Mouse (Mus musculus) embryonic fibroblast, embryonic 13.5 days (primary cell): ENCODE data around the gene Gm20683. TPM values are rescaled to one million over a fixed set of nuclear protein-coding genes. Genes with fewer than 3 reads are reported as not detected.

Source experiments
- H3K27ac ChIP-seq: 2 replicates; pipeline ENCODE4 v1.5.1; 2012; ENCODE audit warnings: low read length, control low read depth, inconsistent platforms; ENCODE audit not compliant: insufficient read depth
- H3K4me1 ChIP-seq: 2 replicates; pipeline ENCODE4 v1.6.1; 2011; ENCODE audit warnings: low read length; ENCODE audit not compliant: control insufficient read depth, insufficient read depth
- H3K4me3 ChIP-seq: 2 replicates; pipeline ENCODE4 v1.5.1; 2011; ENCODE audit warnings: mild to moderate bottlenecking, control low read depth, low read length; ENCODE audit not compliant: insufficient read depth
- CTCF ChIP-seq: IDR thresholded peaks from 2 replicates; pipeline ENCODE4 v1.5.1; 2011; ENCODE audit warnings: mild to moderate bottlenecking, control low read depth, low read length, moderate library complexity, borderline replicate concordance; ENCODE audit not compliant: insufficient read depth
- POLR2A ChIP-seq: IDR thresholded peaks from 2 replicates; pipeline ENCODE4 v1.6.1; 2011; ENCODE audit warnings: low read depth, mild to moderate bottlenecking, control low read depth, low read length, moderate library complexity
- polyA plus RNA-seq: library from polyadenylated mRNA; stranded (reverse); fragments of >200 nt; gene quantifications from 2 replicates; pipeline ENCODE4 v1.2.4, GENCODE M21; 2011; ENCODE audit warnings: low read depth; ENCODE audit not compliant: missing spikeins, insufficient read length

Gene Gm20683
- polyA plus RNA-seq, 1 experiment = not detected

GRCm38 (mm10) chr17:25835301-25835700, 6.3 kb downstream of the Gm20683 start:
- no peak overlapping the region for H3K4me3 ChIP-seq
- no peak overlapping the region for H3K27ac ChIP-seq
- peak; percentile 8 for TF ChIP-seq POLR2A
- TF ChIP-seq CTCF = no peak
- H3K4me1 ChIP-seq = peaks cover 14% of the 10 kb centered on the region

DNA sequence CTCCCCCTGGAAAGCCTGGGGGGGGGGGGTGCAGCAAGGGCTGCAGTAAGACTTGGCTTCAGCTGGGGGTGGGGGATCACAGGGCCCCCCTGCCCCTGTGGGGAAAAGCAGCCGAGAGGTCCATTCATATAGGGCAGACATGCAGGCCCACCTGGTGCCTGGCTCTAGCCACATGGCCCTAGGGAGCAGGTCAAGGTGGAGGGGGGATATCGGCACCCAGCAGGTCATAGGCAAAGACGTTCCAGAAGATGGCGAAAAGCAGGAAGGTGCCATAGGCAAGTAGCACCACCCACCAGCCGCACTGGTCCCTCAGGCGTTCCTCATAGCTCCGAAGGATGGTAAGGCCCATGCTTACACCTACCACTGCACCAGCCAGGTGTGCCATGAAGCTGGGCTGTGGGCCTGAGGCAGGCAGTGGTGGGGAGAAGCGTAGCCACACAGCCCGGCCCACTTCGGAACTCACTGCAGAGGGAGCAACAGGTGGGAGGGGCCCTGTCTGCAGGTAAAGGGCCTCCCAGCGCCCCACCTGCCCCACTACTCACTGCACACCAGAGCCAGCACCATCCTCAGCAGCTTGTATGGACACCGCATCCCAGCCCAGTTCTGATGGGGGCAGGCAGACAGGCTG, 6.9 kb downstream of the Gm20683 start:
- no peak for TF ChIP-seq CTCF
- TF ChIP-seq POLR2A = 0 out of 2 replicates have a peak, but pooled peaks have one; percentile 8
- Histone ChIP-seq H3K4me1 (peaks cover 14% of the 10 kb centered on the region), H3K4me3 (peak overlapping the region; percentile 69; the same call in 1 of the 2 replicates), H3K27ac (no peak overlapping the region)

- peaks cover 14% of the 10 kb centered on the region for H3K4me1 ChIP-seq
- no peak for TF ChIP-seq CTCF
- TF ChIP-seq POLR2A = no peak
- peak overlapping the region; percentile 69 for H3K4me3 ChIP-seq
- H3K27ac ChIP-seq = peak overlapping the region; percentile 94; the same call in 1 of the 2 replicates
These were observed 7.5 kb downstream of the Gm20683 start for GRCm38 (mm10) chr17:25833961-25834594.

DNA sequence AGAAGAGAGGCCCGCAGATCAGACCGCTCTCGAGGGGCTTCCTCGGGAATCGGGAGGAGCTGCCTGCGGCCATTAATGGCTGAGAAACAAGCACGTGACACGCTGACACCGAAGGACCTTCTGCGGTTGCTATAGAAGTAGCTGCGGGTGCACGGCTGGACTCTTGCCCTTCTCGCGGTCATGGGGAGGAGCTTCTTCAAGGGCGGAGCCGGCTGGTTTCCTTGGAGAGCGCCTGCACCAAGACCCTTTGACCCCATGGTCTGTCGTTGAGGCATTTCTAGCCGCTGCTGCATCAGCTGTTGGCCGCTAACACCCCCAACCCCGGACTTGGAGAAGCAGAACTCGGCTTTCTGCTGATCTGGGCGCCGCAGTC, 8.3 kb downstream of the Gm20683 start, which contains the start of gene Stub1:
Gene Stub1 (minus strand): TSS at position 114 of the 373 bp plus-strand sequence.
- H3K4me3 ChIP-seq = peak within 1 kb of the TSS; percentile 86
- peaks cover 14% of the 10 kb centered on the region for H3K4me1 ChIP-seq
- peak within 1 kb of the TSS; percentile 94 for H3K27ac ChIP-seq
- TF ChIP-seq CTCF (no peak), POLR2A (peak; percentile 23; the same call in 1 of the 2 replicates)

GRCm38 (mm10) chr17:25832436-25833290, 8.9 kb downstream of the Gm20683 start:
- peak overlapping the region; percentile 86 for H3K4me3 ChIP-seq
- H3K4me1 ChIP-seq = peaks cover 14% of the 10 kb centered on the region
- TF ChIP-seq CTCF (no peak), POLR2A (peak; percentile 83)
- H3K27ac ChIP-seq = peak overlapping the region; percentile 94

- Histone ChIP-seq H3K4me3 (peak overlapping the region; percentile 86), H3K27ac (peak overlapping the region; percentile 77), H3K4me1 (peaks cover 12% of the 10 kb centered on the region)
- TF ChIP-seq CTCF = no peak
- peak; percentile 22 for TF ChIP-seq POLR2A
These were observed 9.9 kb downstream of the Gm20683 start for GRCm38 (mm10) chr17:25831451-25832281.

DNA sequence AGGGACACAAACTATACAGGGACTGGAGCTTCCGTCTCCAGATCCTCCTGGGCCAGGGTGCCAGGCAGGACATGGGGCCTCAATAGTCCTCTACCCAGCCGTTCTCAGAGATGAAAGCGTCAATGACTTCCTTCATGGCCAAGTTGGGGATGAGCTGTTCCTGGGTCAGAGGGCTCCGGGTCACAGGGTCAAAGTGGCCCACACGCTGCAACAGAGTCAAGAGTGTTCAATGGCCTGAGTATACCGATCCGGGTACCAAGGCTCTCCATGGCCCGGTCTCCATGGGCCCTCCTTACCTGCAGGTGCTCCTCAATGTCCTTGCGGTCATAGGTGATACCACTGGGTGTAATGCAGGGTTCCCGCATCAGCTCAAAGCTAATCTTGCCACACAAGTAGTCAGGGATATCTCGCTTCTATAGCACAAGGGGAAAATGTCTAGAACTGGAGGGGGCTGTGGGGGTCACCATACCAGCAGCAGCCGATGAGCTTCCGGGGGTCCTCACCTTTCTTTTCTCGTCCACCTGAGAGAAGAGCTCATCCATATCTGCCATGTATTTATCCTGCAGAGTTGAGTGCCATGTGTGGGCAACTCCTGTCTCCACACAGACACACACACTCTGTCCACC, 10.6 kb downstream of the Gm20683 start:
- TF ChIP-seq CTCF (no peak), POLR2A (peak; percentile 23; the same call in 1 of the 2 replicates)
- Histone ChIP-seq H3K4me1 (peaks cover 7% of the 10 kb centered on the region), H3K4me3 (peak overlapping the region; percentile 86), H3K27ac (no peak overlapping the region)

DNA sequence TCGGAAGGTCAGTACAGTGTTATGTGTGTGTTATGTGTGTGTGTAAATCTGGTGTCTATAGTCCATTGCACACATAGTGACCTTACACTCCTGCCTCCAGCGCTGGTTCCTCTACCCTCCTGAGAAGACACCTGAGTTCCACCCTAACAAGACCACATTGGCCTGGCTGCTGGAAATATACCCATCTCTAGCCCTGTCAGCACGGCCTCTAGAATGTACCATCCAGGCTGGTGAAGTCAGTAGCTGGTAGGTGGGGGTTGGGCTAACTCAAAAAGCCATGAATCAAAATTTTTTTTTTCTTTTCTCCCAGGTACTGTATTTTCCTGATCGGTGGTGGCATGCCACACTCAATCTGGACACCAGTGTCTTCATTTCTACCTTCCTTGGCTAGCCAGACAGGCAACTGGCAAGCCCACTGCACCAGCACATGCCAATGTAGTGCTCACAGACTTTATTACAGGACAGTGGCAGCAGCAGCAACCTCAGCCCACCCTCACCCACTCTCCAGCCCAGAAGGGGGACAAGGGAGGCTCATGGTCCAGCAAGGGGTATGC, 11.3 kb downstream of the Gm20683 start:
- Histone ChIP-seq H3K4me3 (no peak overlapping the region), H3K27ac (no peak overlapping the region), H3K4me1 (peaks cover 7% of the 10 kb centered on the region; the same call in 1 of the 2 replicates)
- TF ChIP-seq POLR2A (no peak; the same call in 1 of the 2 replicates), CTCF (no peak)

GRCm38 (mm10) chr17:25829558-25830017, 12.0 kb downstream of the Gm20683 start:
- peak overlapping the region; percentile 44 for H3K4me3 ChIP-seq
- 0 out of 2 replicates have a peak overlapping the region, but pooled peaks have one; percentile 59 for H3K27ac ChIP-seq
- peaks cover 3% of the 10 kb centered on the region; the same call in 1 of the 2 replicates for H3K4me1 ChIP-seq
- TF ChIP-seq POLR2A = peak; percentile 49; the same call in 1 of the 2 replicates
- TF ChIP-seq CTCF = no peak
